Comparison of ENCODE assay signal across 20 mouse cellular contexts in the genomic region with DNA sequence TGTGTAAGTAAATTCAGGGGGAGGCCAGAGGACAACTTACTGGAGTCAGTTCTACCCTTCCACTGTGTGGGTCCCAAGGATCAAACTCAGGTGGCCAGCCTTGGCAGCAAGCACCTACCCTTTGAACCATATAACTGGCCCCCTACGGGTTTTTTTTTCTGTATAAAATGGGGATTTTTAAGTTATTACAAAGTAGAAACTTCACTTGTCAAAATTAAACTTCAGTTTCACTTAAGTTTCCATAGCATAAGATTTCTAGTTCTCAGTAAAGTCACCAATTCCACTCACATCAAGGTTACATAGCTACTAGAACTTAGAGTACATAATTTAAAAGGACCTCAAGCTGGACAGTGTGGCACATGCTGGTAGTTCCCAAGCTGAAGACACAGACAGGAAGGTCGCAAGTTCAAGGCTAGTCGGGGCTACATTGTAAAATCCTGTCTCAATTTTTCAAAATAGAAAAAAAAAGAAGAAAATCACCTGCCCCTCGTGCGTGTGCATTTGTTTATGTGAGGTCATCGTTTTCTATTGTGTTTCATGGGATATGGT. TPM values are rescaled to one million over a fixed set of nuclear protein-coding genes. Genes with fewer than 3 reads are reported as not detected.
DNase-seq lines count a peak whose midpoint lies in the region; TF ChIP-seq lines count a peak whose summit lies in the region.
"Had no signal": no experiment of that assay in that cellular context is flagged by ENCODE, and none has a peak within 500 bp of the region (broad histone marks: within the 10 kb centered on the region; RNA-seq: fewer than 3 reads in every experiment).

No protein-coding gene starts in this region.

- H3K4me3 ChIP-seq in heart, adult 2 months, result no peak overlapping the region
- no peak overlapping the region for H3K4me3 ChIP-seq in CH12.LX (replicated peaks in 1 of 3; ENCODE audit: low read depth in 2 of 3, low read length in 2 of 3, poor library complexity in 1 of 3)

- no peak for TF ChIP-seq POLR2A in heart, adult 2 months (IDR thresholded peaks at IDR 0.05; ENCODE audit: insufficient read depth, low read depth, low read length)
- TF ChIP-seq POLR2A in CH12.LX (IDR thresholded peaks at IDR 0.05; ENCODE audit: low read depth, low read length), result no peak

- in situ Hi-C loops in CH12.LX (cut with MboI; ENCODE audit: low pct_ligation_motif_present, low pct_unique_long_range_greater_than_20kb, low sequenced_read_pairs), result no loop called here

- no peaks in the 10 kb centered on the region for H3K36me3 ChIP-seq in heart, adult 2 months (ENCODE audit: control insufficient read depth, insufficient read depth, low read length)
- peaks cover 14% of the 10 kb centered on the region in 2 experiments for H3K36me3 ChIP-seq in CH12.LX (replicated peaks in 1 of 2; ENCODE audit: control insufficient read depth in 1 of 2, insufficient read depth in 1 of 2, low read length in 1 of 2)
- H3K36me3 ChIP-seq: G1E had no signal

- peak; percentile 39 for DNase-seq in heart, adult 11 months
- no peak for DNase-seq in heart, adult 2 months
- no peak for DNase-seq in CH12.LX (ENCODE audit: extremely low read depth)
- DNase-seq in cerebellum, adult 9-10 months, result no peak
- DNase-seq: adrenal gland, adult 8-10 months; adrenal gland, postnatal 10 days; adrenal gland, postnatal 25 days; B cell, adult 2 months; cerebellum, adult 11 months; cerebellum, adult 11-12 months; cerebellum, adult 18-20 months; cerebellum, adult 2 months had no signal

- TF ChIP-seq CTCF in heart, adult 2 months (IDR thresholded peaks at IDR 0.05), result no peak
- no peak for TF ChIP-seq CTCF in CH12.LX (conservative IDR thresholded peaks at IDR 0.05 in 1 of 2, IDR thresholded peaks at IDR 0.05 in 1 of 2; ENCODE audit: low read depth in 2 of 2, low read length in 2 of 2)

- H3K4me1 ChIP-seq in heart, adult 2 months (ENCODE audit: control insufficient read depth, insufficient read depth, low read length), result no peaks in the 10 kb centered on the region; the same call in 1 of the 2 replicates
- H3K4me1 ChIP-seq in CH12.LX (ENCODE audit: control insufficient read depth in 1 of 2, insufficient read depth in 2 of 2), result peaks cover 22 to 48% of the 10 kb centered on the region in 2 experiments

- no peak overlapping the region for H3K4me2 ChIP-seq in CH12.LX (ENCODE audit: insufficient read depth, low read depth, poor library complexity, severe bottlenecking)

- no peaks in the 10 kb centered on the region for H3K79me2 ChIP-seq in heart, adult 2 months (replicated peaks; ENCODE audit: control insufficient read depth, insufficient read depth, low read length)
- no peaks in the 10 kb centered on the region for H3K79me2 ChIP-seq in CH12.LX (replicated peaks; ENCODE audit: control insufficient read depth, extremely low read depth, insufficient read depth, poor library complexity, severe bottlenecking)

- TF ChIP-seq RAD21 in CH12.LX (IDR thresholded peaks at IDR 0.05; ENCODE audit: low read depth, low read length), result no peak

- H3K9me3 ChIP-seq in CH12.LX (replicated peaks; ENCODE audit: low read length), result peaks cover 10% of the 10 kb centered on the region

- intact Hi-C loops in heart, adult 2 months (cut with DNase I), result no loop called here

- WGBS in heart, adult 2 months, result 58% methylated on average over 6 of the region's 6 CpGs

- no peak overlapping the region for H3K9ac ChIP-seq in heart, adult 2 months (ENCODE audit: low read depth, low read length)
- H3K9ac ChIP-seq in CH12.LX (ENCODE audit: insufficient read depth, low read depth), result no peak overlapping the region

- H3K27ac ChIP-seq in heart, adult 2 months, result no peak overlapping the region
- no peak overlapping the region for H3K27ac ChIP-seq in CH12.LX (ENCODE audit: insufficient read depth, low read depth)

- dilution Hi-C loops in CH12.LX (cut with MboI; ENCODE audit: extremely low pct_ligation_motif_present, extremely low pct_unique_long_range_greater_than_20kb, low sequenced_read_pairs), result no loop called here

- no peak for TF ChIP-seq EP300 in heart, adult 2 months (IDR thresholded peaks at IDR 0.05; ENCODE audit: insufficient read depth, low read depth, low read length)
- TF ChIP-seq EP300 in CH12.LX (IDR thresholded peaks at IDR 0.05; ENCODE audit: low read length), result 0 out of 2 replicates have a peak, but pooled peaks have one; percentile 42

- no peaks in the 10 kb centered on the region for H3K27me3 ChIP-seq in heart, adult 2 months (ENCODE audit: control insufficient read depth, insufficient read depth, low read length)
- H3K27me3 ChIP-seq in CH12.LX (replicated peaks), result no peaks in the 10 kb centered on the region
- H3K27me3 ChIP-seq: Patski had no signal

TF ChIP-seq in CH12.LX, 34 proteins besides CTCF, POLR2A, EP300 and RAD21:
- TF ChIP-seq KAT2A (IDR thresholded peaks at IDR 0.05; ENCODE audit: insufficient replicate concordance, low read length), result no peak
- TF ChIP-seq MAX (IDR thresholded peaks at IDR 0.05; ENCODE audit: low read length), result no peak
- no peak for TF ChIP-seq MAFK (IDR thresholded peaks at IDR 0.05; ENCODE audit: insufficient replicate concordance, low read length)
- 0 out of 2 replicates have a peak, but pooled peaks have one; percentile 25 for TF ChIP-seq TCF12 (IDR thresholded peaks at IDR 0.05; ENCODE audit: low read depth, low read length)
- no peak for TF ChIP-seq HCFC1 (IDR thresholded peaks at IDR 0.05; ENCODE audit: low read depth, low read length)
- TF ChIP-seq IRF4 (IDR thresholded peaks at IDR 0.05; ENCODE audit: low read depth, low read length), result peak; percentile 52; the same call in 1 of the 2 replicates
- TF ChIP-seq E2F4 (IDR thresholded peaks at IDR 0.05; ENCODE audit: insufficient replicate concordance, low read depth, low read length), result no peak
- no peak for TF ChIP-seq MAZ (IDR thresholded peaks at IDR 0.05; ENCODE audit: low read depth, low read length)
- no peak for TF ChIP-seq NRF1 (IDR thresholded peaks at IDR 0.05; ENCODE audit: low read depth, low read length)
- TF ChIP-seq ZMIZ1 (IDR thresholded peaks at IDR 0.05; ENCODE audit: low read depth, low read length), result no peak
- TF ChIP-seq MEF2A (IDR thresholded peaks at IDR 0.05; ENCODE audit: borderline replicate concordance, low read depth, low read length), result peak; percentile 42; the same call in 1 of the 2 replicates
- no peak for TF ChIP-seq POLR2AphosphoS2 (IDR thresholded peaks at IDR 0.05; ENCODE audit: low read depth, low read length)
- TF ChIP-seq USF1 (IDR thresholded peaks at IDR 0.05; ENCODE audit: low read depth, low read length), result no peak
- TF ChIP-seq CHD2 (IDR thresholded peaks at IDR 0.05; ENCODE audit: low read length), result no peak
- TF ChIP-seq ELF1 (IDR thresholded peaks at IDR 0.05; ENCODE audit: low read depth, low read length), result peak; percentile 50; the same call in 1 of the 2 replicates
- TF ChIP-seq SMC3 (IDR thresholded peaks at IDR 0.05; ENCODE audit: low read depth, low read length), result no peak
- TF ChIP-seq BHLHE40 (IDR thresholded peaks at IDR 0.05; ENCODE audit: low read depth, low read length), result peak; percentile 59
- TF ChIP-seq TBP (conservative IDR thresholded peaks at IDR 0.05; ENCODE audit: low read depth, low read length), result peak; percentile 94
- no peak for TF ChIP-seq USF2 (conservative IDR thresholded peaks at IDR 0.05; ENCODE audit: low read depth, low read length)
- no peak for TF ChIP-seq ZKSCAN1 (IDR thresholded peaks at IDR 0.05; ENCODE audit: borderline replicate concordance, low read depth, low read length)
- TF ChIP-seq UBTF (IDR thresholded peaks at IDR 0.05; ENCODE audit: low read depth, low read length), result no peak
- TF ChIP-seq GABPA (IDR thresholded peaks at IDR 0.05; ENCODE audit: insufficient replicate concordance, low read depth, low read length), result no peak
- no peak for TF ChIP-seq JUND (conservative IDR thresholded peaks at IDR 0.05; ENCODE audit: low read depth, low read length)
- TF ChIP-seq ZC3H11A (IDR thresholded peaks at IDR 0.05; ENCODE audit: low read depth, low read length), result no peak
- no peak for TF ChIP-seq PAX5 (IDR thresholded peaks at IDR 0.05; ENCODE audit: low read length)
- no peak; the same call in 1 of the 2 replicates for TF ChIP-seq ETS1 (conservative IDR thresholded peaks at IDR 0.05; ENCODE audit: low read depth, low read length)
- TF ChIP-seq CHD1 (IDR thresholded peaks at IDR 0.05; ENCODE audit: low read depth, low read length), result no peak
- TF ChIP-seq JUN (IDR thresholded peaks at IDR 0.05; ENCODE audit: insufficient read depth, low read depth, low read length), result peak; percentile 29; the same call in 1 of the 2 replicates
- no peak for TF ChIP-seq MYC (IDR thresholded peaks at IDR 0.05; ENCODE audit: low read depth, low read length)
- no peak for TF ChIP-seq NELFE (IDR thresholded peaks at IDR 0.05; ENCODE audit: low read depth, low read length)
- no peak for TF ChIP-seq RCOR1 (conservative IDR thresholded peaks at IDR 0.05; ENCODE audit: low read depth, low read length)
- peak; percentile 51; the same call in 1 of the 2 replicates for TF ChIP-seq ZNF384 (IDR thresholded peaks at IDR 0.05; ENCODE audit: low read depth, low read length)
- no peak for TF ChIP-seq MXI1 (IDR thresholded peaks at IDR 0.05; ENCODE audit: low read depth, low read length)
- no peak for TF ChIP-seq SIN3A (IDR thresholded peaks at IDR 0.05; ENCODE audit: low read length)

RNA-seq across cellular contexts. Expression of a gene that starts 9.7 kb away (rescaled TPM):
- 1 to 10 TPM; 2.7 to 3.5 TPM for total RNA-seq in heart, adult 2 months (2021)
- polyA plus RNA-seq in heart, adult 2 months (2012; rRNA removed), result 2.9 and 3.2 TPM in 2 replicates
- 5.5 and 11.7 TPM in 2 replicates for total RNA-seq in CH12.LX (2012; rRNA removed)
- total RNA-seq in CH12.LX (2014; rRNA removed), result 7.6 and 9.4 TPM in 2 replicates
- 10.3 and 12.3 TPM in 2 replicates for polyA plus RNA-seq in CH12.LX (2012; ENCODE audit: insufficient read length, low read depth)
- total RNA-seq: G1E, MEL had no signal
- polyA plus RNA-seq: G1E had no signal

RNA-seq across cellular contexts. Expression of a gene that starts 59.5 kb away (rescaled TPM):
- not detected for total RNA-seq in heart, adult 2 months (2021)
- 0.06 TPM in 1 of 2 replicates, not detected in the other for polyA plus RNA-seq in heart, adult 2 months (2012; rRNA removed)
- total RNA-seq in CH12.LX (2012; rRNA removed), result 0.04 TPM in 1 of 2 replicates, not detected in the other
- not detected in 2 replicates for total RNA-seq in CH12.LX (2014; rRNA removed)
- polyA plus RNA-seq in CH12.LX (2012; ENCODE audit: insufficient read length, low read depth), result not detected in 2 replicates
- total RNA-seq: adrenal gland, adult 18-20 months; adrenal gland, adult 8-10 months; adrenal gland, postnatal 36 days; MEL had no signal
- polyA plus RNA-seq: activated CD4-positive, CD25-positive, alpha-beta regulatory T cell, adult 4 months; C2C12; CD4-positive, CD25-positive, alpha-beta regulatory T cell, adult 4 months; cerebellum, adult 2 months; G1E had no signal
